Mouse (Mus musculus) ES-Bruce4 (cell line): ENCODE results near the gene Prr12. TPM values are rescaled to one million over a fixed set of nuclear protein-coding genes. Genes with fewer than 3 reads are reported as not detected.
A peak's percentile ranks its signal among the peaks of the same experiment; 100 is the strongest.

Experiments used
- H3K27ac ChIP-seq: 2 replicates; pipeline ENCODE4 v1.5.1; 2012; ENCODE audit warnings: low read length, inconsistent platforms; ENCODE audit not compliant: insufficient read depth
- H3K27me3 ChIP-seq: 2 replicates; pipeline ENCODE4 v1.6.1; 2012; ENCODE audit warnings: mild to moderate bottlenecking, low read length, inconsistent platforms; ENCODE audit not compliant: control insufficient read depth, poor library complexity, insufficient read depth, severe bottlenecking
- H3K36me3 ChIP-seq: 2 replicates; pipeline ENCODE4 v1.6.1; 2012; ENCODE audit warnings: inconsistent platforms, mild to moderate bottlenecking, low read length, moderate library complexity; ENCODE audit not compliant: control insufficient read depth, poor library complexity, insufficient read depth, severe bottlenecking
- H3K4me1 ChIP-seq: one replicate; pipeline ENCODE4 v1.8.1; 2011; ENCODE audit warnings: low read length; ENCODE audit not compliant: control insufficient read depth, insufficient read depth
- H3K4me3 ChIP-seq: 2 replicates; pipeline ENCODE4 v1.5.1; 2011; ENCODE audit warnings: low read depth, mild to moderate bottlenecking, low read length
- H3K9ac ChIP-seq: 2 replicates; pipeline ENCODE4 v1.6.1; 2012; ENCODE audit warnings: low read depth, mild to moderate bottlenecking, inconsistent platforms; ENCODE audit not compliant: poor library complexity, severe bottlenecking
- H3K9me3 ChIP-seq: replicated peaks from 2 replicates; pipeline ENCODE4 v1.6.1; 2012; ENCODE audit warnings: mild to moderate bottlenecking, low read length, inconsistent platforms; ENCODE audit not compliant: control insufficient read depth, poor library complexity, insufficient read depth, severe bottlenecking
- CTCF ChIP-seq: IDR thresholded peaks from one replicate; pipeline ENCODE4 v1.8.1; 2011; ENCODE audit warnings: low read depth, low read length
- EP300 ChIP-seq: IDR thresholded peaks from 2 replicates; pipeline ENCODE4 v1.6.1; 2011; ENCODE audit warnings: low read depth, low read length; ENCODE audit not compliant: insufficient read depth
- POLR2A ChIP-seq: IDR thresholded peaks from one replicate; pipeline ENCODE4 v1.8.1; 2011; ENCODE audit warnings: low read length; ENCODE audit not compliant: insufficient read depth
- polyA plus RNA-seq: library from polyadenylated mRNA; stranded (reverse); fragments of >200 nt; gene quantifications from 2 replicates; pipeline ENCODE4 v1.2.4, GENCODE M21; 2011; ENCODE audit warnings: low read depth; ENCODE audit not compliant: missing spikeins, insufficient read depth, insufficient read length

Gene Prr12
- polyA plus RNA-seq, 1 experiment, result 35.0 TPM

- Histone ChIP-seq H3K9me3 (no peaks in the 10 kb centered on the region), H3K9ac (no peak overlapping the region), H3K4me1 (peaks cover 5% of the 10 kb centered on the region), H3K4me3 (no peak overlapping the region), H3K27me3 (no peaks in the 10 kb centered on the region), H3K36me3 (peaks cover 56% of the 10 kb centered on the region), H3K27ac (no peak overlapping the region)
- no peak for TF ChIP-seq EP300
- TF ChIP-seq CTCF, result no peak
- TF ChIP-seq POLR2A, result no peak
Observed at GRCm38 (mm10) chr7:45045741-45046140, 6.9 kb downstream of the Prr12 start.

GRCm38 (mm10) chr7:45043307-45043706 is 9.4 kb downstream of the Prr12 start:
- no peak for TF ChIP-seq POLR2A
- no peak for TF ChIP-seq CTCF
- no peak for TF ChIP-seq EP300
- no peaks in the 10 kb centered on the region for H3K4me1 ChIP-seq
- H3K36me3 ChIP-seq, result peaks cover 59% of the 10 kb centered on the region
- no peak overlapping the region for H3K4me3 ChIP-seq
- H3K9me3 ChIP-seq, result no peaks in the 10 kb centered on the region
- no peaks in the 10 kb centered on the region for H3K27me3 ChIP-seq
- no peak overlapping the region for H3K9ac ChIP-seq
- no peak overlapping the region for H3K27ac ChIP-seq

- peaks cover 64% of the 10 kb centered on the region for H3K36me3 ChIP-seq
- no peak overlapping the region for H3K27ac ChIP-seq
- H3K9ac ChIP-seq, result no peak overlapping the region
- no peaks in the 10 kb centered on the region for H3K4me1 ChIP-seq
- H3K4me3 ChIP-seq, result no peak overlapping the region
- TF ChIP-seq CTCF (no peak), EP300 (no peak), POLR2A (no peak)
- no peaks in the 10 kb centered on the region for H3K27me3 ChIP-seq
- H3K9me3 ChIP-seq, result no peaks in the 10 kb centered on the region
Observed at GRCm38 (mm10) chr7:45040851-45041250, 11.8 kb downstream of the Prr12 start.

- Histone ChIP-seq H3K36me3 (peaks cover 69% of the 10 kb centered on the region), H3K27me3 (no peaks in the 10 kb centered on the region), H3K27ac (no peak overlapping the region), H3K9me3 (no peaks in the 10 kb centered on the region), H3K4me3 (no peak overlapping the region), H3K9ac (no peak overlapping the region), H3K4me1 (no peaks in the 10 kb centered on the region)
- TF ChIP-seq EP300 (no peak), CTCF (no peak), POLR2A (no peak)
Observed at GRCm38 (mm10) chr7:45038411-45038810, 14.3 kb downstream of the Prr12 start.

GRCm38 (mm10) chr7:45037720-45038361 is 14.8 kb downstream of the Prr12 start:
- TF ChIP-seq EP300 (no peak), CTCF (peak; percentile 83)
- Histone ChIP-seq H3K9me3 (no peaks in the 10 kb centered on the region), H3K4me3 (no peak overlapping the region), H3K4me1 (no peaks in the 10 kb centered on the region), H3K36me3 (peaks cover 68% of the 10 kb centered on the region), H3K27me3 (no peaks in the 10 kb centered on the region), H3K9ac (no peak overlapping the region), H3K27ac (no peak overlapping the region)

- H3K27ac ChIP-seq, result no peak overlapping the region
- TF ChIP-seq POLR2A, result no peak
- no peak for TF ChIP-seq EP300
- no peak for TF ChIP-seq CTCF
- peaks cover 65% of the 10 kb centered on the region for H3K36me3 ChIP-seq
- H3K27me3 ChIP-seq, result no peaks in the 10 kb centered on the region
- no peak overlapping the region for H3K4me3 ChIP-seq
- H3K9me3 ChIP-seq, result no peaks in the 10 kb centered on the region
- H3K9ac ChIP-seq, result no peak overlapping the region
- no peaks in the 10 kb centered on the region for H3K4me1 ChIP-seq
Observed at GRCm38 (mm10) chr7:45036702-45037101, 16.0 kb downstream of the Prr12 start.
